18 mouse cellular contexts compared by ENCODE assay signal in the genomic region with DNA sequence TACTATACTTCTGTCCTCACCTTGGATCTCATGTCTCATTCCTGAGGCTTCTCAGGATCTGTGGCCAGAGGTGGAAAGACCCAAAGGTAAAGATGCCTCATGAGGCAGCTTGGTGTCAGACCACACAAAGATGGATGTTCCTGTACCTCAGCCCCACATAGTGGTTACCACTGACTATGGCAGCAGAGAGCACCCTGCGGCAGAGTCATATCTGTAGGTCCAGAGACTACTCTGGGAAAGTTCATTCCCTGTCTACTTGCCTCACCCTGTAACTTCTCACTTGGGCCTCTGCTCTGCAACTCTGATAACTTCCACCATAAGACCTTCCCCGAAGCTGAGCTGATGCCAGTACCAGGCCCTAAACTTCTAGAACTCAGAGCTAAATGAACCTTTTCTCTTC.
DNase-seq lines count a peak whose midpoint lies in the region; ATAC-seq and TF ChIP-seq lines count a peak whose summit lies in the region.
"Had no signal": no experiment of that assay in that cellular context is flagged by ENCODE, and none has a peak within 500 bp of the region (broad histone marks: within the 10 kb centered on the region; RNA-seq: fewer than 3 reads in every experiment).

No protein-coding gene starts in this region.

- peak overlapping the region; percentile 56 for H3K27ac ChIP-seq in liver, embryonic 13.5 days
- no peak overlapping the region for H3K27ac ChIP-seq in liver, postnatal 0 days (ENCODE audit: low read depth)
- H3K27ac ChIP-seq: embryonic facial prominence, embryonic 12.5 days; forebrain, embryonic 13.5 days; heart, embryonic 10.5 days; hindbrain, embryonic 14.5 days had no signal

- peak; percentile 34 for TF ChIP-seq CTCF in liver, postnatal 0 days (IDR thresholded peaks at IDR 0.05; ENCODE audit: low read depth)

- H3K4me3 ChIP-seq in liver, embryonic 13.5 days (replicated peaks), result no peak overlapping the region
- no peak overlapping the region for H3K4me3 ChIP-seq in liver, postnatal 0 days (ENCODE audit: low read depth, low read length)
- H3K4me3 ChIP-seq: embryonic facial prominence, embryonic 12.5 days; forebrain, embryonic 13.5 days; heart, embryonic 10.5 days had no signal

- 32% methylated on average over 2 of the region's 2 CpGs for WGBS in liver, embryonic 13.5 days (ENCODE audit: insufficient replicate concordance)
- 72% methylated on average over 2 of the region's 2 CpGs for WGBS in liver, postnatal 0 days (ENCODE audit: insufficient replicate concordance)

- no peaks in the 10 kb centered on the region for H3K27me3 ChIP-seq in liver, embryonic 13.5 days
- H3K27me3 ChIP-seq in liver, postnatal 0 days (ENCODE audit: insufficient read depth, low read length), result no peaks in the 10 kb centered on the region
- H3K27me3 ChIP-seq: CH12.LX; embryonic facial prominence, embryonic 12.5 days; forebrain, embryonic 13.5 days; Patski had no signal

- 0 out of 2 replicates have a peak, but pooled peaks have one; percentile 41 for ATAC-seq in erythroid progenitor cell, adult 5-6 weeks (replicated peaks; ENCODE audit: low FRiP score, poor library complexity, severe bottlenecking)
- ATAC-seq in liver, embryonic 13.5 days (ENCODE audit: low read depth), result peak; percentile 71
- ATAC-seq in liver, postnatal 0 days, result peak; percentile 27; the same call in 1 of the 2 replicates
- no peak for ATAC-seq in inflammation-experienced regulatory T-cells, adult 6 months
- ATAC-seq: activated CD4-positive, CD25-positive, alpha-beta regulatory T cell, adult 4 months; forebrain, embryonic 13.5 days; Patski had no signal

- no peaks in the 10 kb centered on the region for H3K9me3 ChIP-seq in liver, embryonic 13.5 days (replicated peaks)
- no peaks in the 10 kb centered on the region for H3K9me3 ChIP-seq in liver, postnatal 0 days (ENCODE audit: low read length)
- H3K9me3 ChIP-seq: embryonic facial prominence, embryonic 12.5 days; forebrain, embryonic 13.5 days; heart, embryonic 10.5 days had no signal

- intact Hi-C loops in heart, postnatal 36 days (cut with DNase I), result no loop called here

- DNase-seq in liver, embryonic 13.5 days, result peak; percentile 62
- no peak for DNase-seq in liver, postnatal 0 days
- no peak for DNase-seq in kidney, adult 18-20 months
- DNase-seq in heart, postnatal 36 days, result no peak
- DNase-seq: adrenal gland, postnatal 14 days; cerebellum, adult 8-10 months; cerebellum, postnatal 14 days; heart, adult 18-20 months; heart, postnatal 10 days had no signal

- no peak overlapping the region for H3K4me2 ChIP-seq in liver, embryonic 13.5 days
- no peak overlapping the region for H3K4me2 ChIP-seq in liver, postnatal 0 days (ENCODE audit: low read depth, low read length)
- H3K4me2 ChIP-seq: embryonic facial prominence, embryonic 12.5 days; forebrain, embryonic 13.5 days; hindbrain, embryonic 14.5 days had no signal

- H3K4me1 ChIP-seq in liver, embryonic 13.5 days (replicated peaks), result peaks cover 71% of the 10 kb centered on the region
- peaks cover 14% of the 10 kb centered on the region for H3K4me1 ChIP-seq in liver, postnatal 0 days (ENCODE audit: insufficient read depth)

- no peaks in the 10 kb centered on the region for H3K36me3 ChIP-seq in liver, embryonic 13.5 days
- no peaks in the 10 kb centered on the region for H3K36me3 ChIP-seq in liver, postnatal 0 days (replicated peaks; ENCODE audit: insufficient read depth, low read length)
- H3K36me3 ChIP-seq: embryonic facial prominence, embryonic 12.5 days; heart, embryonic 10.5 days had no signal

- no peak for TF ChIP-seq EP300 in liver, postnatal 0 days (IDR thresholded peaks at IDR 0.05; ENCODE audit: low read depth)

- peak overlapping the region; percentile 38; the same call in 1 of the 2 replicates for H3K9ac ChIP-seq in liver, embryonic 13.5 days
- H3K9ac ChIP-seq in liver, postnatal 0 days (replicated peaks), result no peak overlapping the region
- H3K9ac ChIP-seq: embryonic facial prominence, embryonic 12.5 days; forebrain, embryonic 13.5 days; hindbrain, embryonic 14.5 days had no signal
